Mouse (Mus musculus): ENCODE results near the gene Reep6. TPM values are rescaled to one million over a fixed set of nuclear protein-coding genes. Genes with fewer than 3 reads are reported as not detected.

Gene Reep6
- total RNA-seq, 1 experiment from 2014 or later = 3.6 TPM

DNA sequence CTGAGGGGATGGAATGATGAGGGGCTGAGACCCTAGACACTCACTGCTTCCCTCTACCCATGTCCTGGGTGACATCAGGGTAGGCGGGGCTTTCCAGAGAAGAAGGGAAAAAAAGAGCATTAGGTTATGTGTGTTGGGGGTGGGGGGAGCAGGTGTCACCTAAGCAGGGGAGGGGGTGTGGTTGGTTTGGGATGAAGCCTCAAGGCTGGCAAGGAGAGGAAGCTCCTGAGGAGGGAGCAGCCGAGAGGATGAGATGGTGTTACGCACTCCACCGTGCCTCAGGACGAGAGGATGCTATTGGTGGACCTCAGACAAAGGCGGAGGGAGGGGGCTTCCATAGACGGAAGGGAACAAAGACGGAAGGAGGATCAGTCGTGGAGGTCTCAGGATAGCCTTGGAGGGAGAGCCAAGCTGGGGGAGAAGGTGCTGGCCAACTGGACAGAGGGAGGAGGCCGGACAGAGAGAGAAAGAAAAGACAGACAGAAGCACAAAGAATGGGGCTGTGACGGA is 29.0 kb upstream of the Reep6 start:
- ATAC-seq (replicated peaks; ENCODE audit: low read depth, poor library complexity, severe bottlenecking) = no peak

DNA sequence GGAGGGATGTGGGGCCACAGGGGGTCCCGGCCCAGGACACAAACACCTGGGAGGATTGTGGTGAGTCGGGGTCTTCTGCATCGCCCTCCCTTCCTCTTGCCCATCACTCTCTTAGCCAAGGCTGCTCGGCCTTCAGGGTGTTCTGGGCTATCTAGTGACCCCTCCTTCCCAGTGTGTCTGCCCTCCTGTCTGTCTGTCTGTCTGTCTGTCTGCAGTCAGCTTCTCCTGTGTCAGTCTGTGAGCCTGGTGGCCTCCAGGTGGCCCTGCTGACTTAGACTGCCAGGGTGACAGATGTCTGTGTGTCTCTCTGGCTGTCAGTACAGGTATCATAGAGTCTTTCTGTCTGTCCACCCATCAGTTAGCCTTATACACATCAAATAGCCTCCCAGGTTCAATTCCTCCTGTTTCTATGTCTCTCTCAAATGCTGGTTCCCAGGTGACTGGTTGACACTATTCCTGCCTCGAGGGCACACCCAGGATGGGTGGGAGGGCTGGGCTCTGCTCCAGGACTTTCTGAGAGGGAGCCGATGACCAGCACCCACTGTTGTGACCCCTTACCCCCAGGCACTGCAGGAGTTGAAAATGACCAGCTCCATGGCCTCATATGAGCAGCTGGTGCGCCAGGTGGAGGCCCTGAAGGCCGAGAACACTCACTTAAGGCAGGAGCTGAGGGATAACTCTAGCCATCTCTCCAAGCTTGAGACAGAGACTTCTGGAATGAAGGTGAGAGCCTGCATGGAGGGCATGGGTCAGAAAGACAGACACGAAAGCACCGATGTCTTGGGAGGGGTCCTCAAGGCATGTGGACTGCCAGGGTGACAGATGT is 28.3 kb upstream of the Reep6 start:
- ATAC-seq (replicated peaks; ENCODE audit: low read depth, poor library complexity, severe bottlenecking) = no peak

- no peak for ATAC-seq (replicated peaks; ENCODE audit: low read depth, poor library complexity, severe bottlenecking)
These were observed 27.7 kb upstream of the Reep6 start for GRCm38 (mm10) chr10:80302082-80302355.

GRCm38 (mm10) chr10:80302471-80302881 is 27.3 kb upstream of the Reep6 start:
- ATAC-seq (replicated peaks; ENCODE audit: low read depth, poor library complexity, severe bottlenecking) = no peak

DNA sequence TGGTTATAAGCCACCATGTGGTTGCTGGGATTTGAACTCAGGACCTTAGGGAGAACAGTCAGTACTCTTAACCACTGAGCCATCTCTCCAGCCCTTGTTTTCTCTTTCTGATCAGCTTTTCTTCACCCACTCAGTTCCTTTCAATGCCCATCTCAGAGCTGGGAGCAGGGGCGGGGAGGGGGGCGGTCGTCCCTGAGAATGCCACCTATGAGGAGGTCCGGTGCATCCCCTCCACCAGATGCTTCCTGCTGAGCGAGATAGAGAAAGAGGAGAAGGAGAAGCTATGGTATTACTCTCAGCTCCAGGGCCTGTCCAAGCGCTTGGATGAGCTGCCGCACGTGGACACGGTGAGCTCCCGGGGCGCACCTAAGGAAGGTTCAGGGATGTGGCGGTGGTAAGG is 25.3 kb upstream of the Reep6 start:
- peak; percentile 67 for ATAC-seq (replicated peaks; ENCODE audit: low read depth, poor library complexity, severe bottlenecking)

- ATAC-seq (replicated peaks; ENCODE audit: low read depth, poor library complexity, severe bottlenecking) = peak; percentile 86
These were observed 24.9 kb upstream of the Reep6 start for GRCm38 (mm10) chr10:80304862-80305261.

- no peak for ATAC-seq (replicated peaks; ENCODE audit: low read depth, poor library complexity, severe bottlenecking)
These were observed 18.2 kb upstream of the Reep6 start for GRCm38 (mm10) chr10:80311560-80311959.

DNA sequence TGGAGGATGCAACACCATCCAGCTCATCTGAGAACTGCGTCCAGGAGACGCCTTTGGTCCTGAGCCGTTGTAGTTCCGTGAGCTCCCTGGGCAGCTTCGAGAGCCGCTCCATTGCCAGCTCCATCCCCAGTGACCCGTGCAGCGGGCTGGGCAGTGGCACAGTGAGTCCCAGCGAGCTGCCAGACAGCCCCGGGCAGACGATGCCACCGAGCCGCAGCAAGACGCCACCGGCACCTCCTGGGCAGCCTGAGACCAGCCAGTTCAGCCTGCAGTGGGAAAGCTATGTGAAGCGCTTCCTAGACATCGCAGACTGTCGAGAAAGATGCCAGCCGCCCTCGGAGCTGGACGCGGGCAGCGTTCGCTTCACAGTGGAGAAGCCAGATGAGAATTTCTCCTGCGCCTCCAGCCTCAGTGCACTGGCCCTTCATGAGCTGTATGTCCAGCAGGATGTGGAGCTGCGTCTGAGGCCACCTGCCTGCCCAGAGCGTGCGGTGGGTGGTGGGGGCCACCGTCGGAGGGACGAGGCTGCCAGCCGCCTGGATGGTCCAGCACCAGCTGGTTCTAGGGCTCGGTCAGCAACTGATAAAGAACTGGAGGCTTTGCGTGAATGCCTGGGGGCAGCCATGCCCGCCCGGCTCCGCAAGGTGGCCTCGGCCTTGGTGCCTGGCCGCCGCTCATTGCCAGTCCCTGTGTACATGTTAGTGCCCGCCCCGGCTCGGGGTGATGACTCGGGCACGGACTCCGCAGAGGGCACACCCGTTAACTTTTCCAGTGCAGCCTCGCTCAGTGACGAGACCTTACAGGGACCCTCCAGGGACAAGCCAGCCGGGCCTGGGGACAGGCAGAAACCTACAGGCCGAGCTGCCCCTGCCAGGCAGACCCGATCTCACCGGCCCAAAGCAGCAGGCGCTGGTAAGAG is 16.9 kb upstream of the Reep6 start:
- no peak for ATAC-seq (replicated peaks; ENCODE audit: low read depth, poor library complexity, severe bottlenecking)

- ATAC-seq (replicated peaks; ENCODE audit: low read depth, poor library complexity, severe bottlenecking) = peak; percentile 52
These were observed 16.0 kb upstream of the Reep6 start for GRCm38 (mm10) chr10:80313627-80314201.

DNA sequence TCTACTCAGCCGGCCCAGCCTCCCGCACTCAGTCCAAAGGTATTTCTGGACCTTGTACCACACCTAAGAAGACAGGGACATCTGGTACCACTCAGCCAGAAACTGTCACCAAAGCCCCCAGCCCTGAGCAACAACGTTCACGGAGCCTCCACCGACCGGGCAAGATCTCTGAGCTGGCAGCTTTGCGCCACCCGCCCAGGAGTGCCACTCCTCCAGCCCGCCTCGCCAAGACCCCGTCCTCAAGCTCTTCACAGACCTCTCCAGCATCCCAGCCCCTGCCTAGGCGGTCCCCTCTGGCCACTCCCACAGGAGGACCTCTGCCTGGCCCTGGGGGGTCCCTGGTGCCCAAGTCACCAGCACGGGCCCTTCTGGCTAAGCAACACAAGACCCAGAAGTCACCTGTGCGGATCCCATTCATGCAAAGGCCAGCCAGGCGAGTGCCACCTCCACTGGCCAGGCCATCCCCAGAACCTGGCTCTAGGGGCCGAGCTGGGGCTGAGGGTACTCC is 15.2 kb upstream of the Reep6 start:
- ATAC-seq (replicated peaks; ENCODE audit: low read depth, poor library complexity, severe bottlenecking) = no peak

- no peak for ATAC-seq (replicated peaks; ENCODE audit: low read depth, poor library complexity, severe bottlenecking)
These were observed 14.4 kb upstream of the Reep6 start for GRCm38 (mm10) chr10:80315315-80315714.

DNA sequence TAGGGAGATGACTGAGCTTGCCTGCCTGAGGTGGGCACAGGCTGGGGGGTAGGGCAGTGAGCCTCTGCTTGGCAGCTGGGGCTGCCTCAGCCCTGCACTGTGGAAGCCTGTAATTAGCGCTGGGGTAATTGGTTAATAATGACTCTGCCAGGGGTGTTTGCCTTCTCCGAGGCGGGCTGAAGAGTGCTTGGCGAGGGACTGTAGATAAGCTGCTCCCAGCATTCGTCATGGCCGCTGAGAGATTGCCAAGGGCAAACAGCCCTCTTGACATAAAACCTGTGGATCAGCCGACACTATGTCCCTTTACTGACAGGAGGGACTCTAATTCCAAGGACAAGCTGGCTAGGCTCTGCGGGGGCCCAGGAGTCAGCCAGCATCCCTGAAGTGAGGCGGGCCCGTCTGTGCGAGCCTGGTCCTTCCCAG is 13.4 kb upstream of the Reep6 start:
- ATAC-seq (replicated peaks; ENCODE audit: low read depth, poor library complexity, severe bottlenecking) = no peak

- ATAC-seq (replicated peaks; ENCODE audit: low read depth, poor library complexity, severe bottlenecking) = no peak
These were observed 12.7 kb upstream of the Reep6 start for GRCm38 (mm10) chr10:80317011-80317410.

DNA sequence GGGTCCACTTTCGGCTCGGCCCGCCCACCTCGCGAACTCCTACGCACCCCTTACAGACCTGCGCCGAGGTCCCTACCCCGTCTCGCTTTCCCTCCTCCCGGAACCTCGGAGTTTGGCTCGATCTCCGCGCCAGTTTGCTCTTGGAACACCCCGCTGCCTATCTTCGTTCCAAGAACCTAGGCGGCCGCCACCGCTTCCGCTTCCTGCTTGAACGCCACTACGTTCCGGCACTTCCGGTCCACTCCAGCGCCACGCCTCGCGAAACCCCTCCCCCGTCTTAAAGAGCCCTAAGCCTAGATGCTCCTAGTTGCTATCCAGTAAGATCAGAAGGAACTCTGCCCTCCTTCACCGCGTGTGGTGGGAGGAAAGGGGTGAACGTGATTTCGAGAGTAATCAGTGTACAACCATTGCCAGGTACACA is 9.4 kb upstream of the Reep6 start, which contains the start of gene 2310011J03Rik:
TSS of gene 2310011J03Rik (minus strand) at position 198 of the 421 bp plus-strand sequence.
- peak; percentile 68 for ATAC-seq (replicated peaks; ENCODE audit: low read depth, poor library complexity, severe bottlenecking)

- ATAC-seq (replicated peaks; ENCODE audit: low read depth, poor library complexity, severe bottlenecking) = no peak
These were observed 8.6 kb upstream of the Reep6 start for GRCm38 (mm10) chr10:80321014-80321669.

- ATAC-seq (replicated peaks; ENCODE audit: low read depth, poor library complexity, severe bottlenecking) = no peak
These were observed 7.8 kb upstream of the Reep6 start for GRCm38 (mm10) chr10:80321670-80322581.

- ATAC-seq (replicated peaks; ENCODE audit: low read depth, poor library complexity, severe bottlenecking) = 0 out of 2 replicates have a peak, but pooled peaks have one; percentile 5
These were observed 6.9 kb upstream of the Reep6 start for GRCm38 (mm10) chr10:80322811-80323211.

DNA sequence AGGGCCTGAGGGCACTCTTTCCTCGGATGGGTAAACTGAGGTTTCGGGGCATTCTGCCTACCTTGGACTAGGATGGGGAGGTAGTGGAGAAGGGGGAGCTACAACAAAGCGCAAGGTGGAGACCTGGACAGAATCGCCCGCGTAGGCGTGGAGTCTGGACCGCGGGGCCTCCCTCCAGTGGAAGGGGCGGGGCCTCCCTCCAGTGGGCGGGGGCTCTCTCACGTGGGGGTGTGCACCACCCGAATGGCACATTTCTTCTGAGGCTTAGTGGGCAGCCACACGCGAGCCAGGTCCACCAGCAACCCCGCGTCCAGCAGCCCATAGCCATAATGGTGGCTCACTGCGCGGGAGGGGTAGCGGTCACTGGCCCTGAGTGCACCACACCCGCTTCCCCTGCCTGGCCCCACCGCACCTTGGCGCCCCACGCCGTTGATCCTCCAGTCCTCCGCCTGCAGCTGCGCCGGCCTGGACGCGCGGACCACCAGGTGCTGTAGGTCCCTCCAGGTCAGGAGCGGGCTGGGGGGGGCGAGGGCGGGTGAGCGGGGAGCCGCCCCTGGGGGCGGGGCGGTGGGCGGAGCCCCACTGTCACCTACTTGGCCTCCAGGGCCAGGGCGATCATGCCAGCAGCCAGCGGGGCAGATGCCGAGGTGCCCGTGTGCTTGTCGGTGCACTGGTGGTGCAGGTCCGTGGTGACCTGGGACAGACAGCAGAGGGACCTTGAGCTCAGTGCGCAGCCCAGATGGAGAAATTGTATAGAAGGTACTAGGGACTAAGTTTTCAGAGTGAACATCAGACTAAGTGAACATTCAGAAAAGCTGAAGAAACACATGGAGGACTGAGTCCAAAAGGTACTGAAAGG is 6.3 kb upstream of the Reep6 start:
- peak; percentile 43 for ATAC-seq (replicated peaks; ENCODE audit: low read depth, poor library complexity, severe bottlenecking)
